Mouse (Mus musculus) ES-Bruce4 (cell line): Measurements from ENCODE around the gene Rai1. TPM values are rescaled to one million over a fixed set of nuclear protein-coding genes. Genes with fewer than 3 reads are reported as not detected.

Source experiments
- H3K27ac ChIP-seq: 2 replicates; pipeline ENCODE4 v1.5.1; 2012; ENCODE audit warnings: low read length, inconsistent platforms; ENCODE audit not compliant: insufficient read depth
- H3K27me3 ChIP-seq: 2 replicates; pipeline ENCODE4 v1.6.1; 2012; ENCODE audit warnings: mild to moderate bottlenecking, low read length, inconsistent platforms; ENCODE audit not compliant: control insufficient read depth, poor library complexity, insufficient read depth, severe bottlenecking
- H3K36me3 ChIP-seq: 2 replicates; pipeline ENCODE4 v1.6.1; 2012; ENCODE audit warnings: inconsistent platforms, mild to moderate bottlenecking, low read length, moderate library complexity; ENCODE audit not compliant: control insufficient read depth, poor library complexity, insufficient read depth, severe bottlenecking
- H3K4me1 ChIP-seq: one replicate; pipeline ENCODE4 v1.8.1; 2011; ENCODE audit warnings: low read length; ENCODE audit not compliant: control insufficient read depth, insufficient read depth
- H3K4me3 ChIP-seq: 2 replicates; pipeline ENCODE4 v1.5.1; 2011; ENCODE audit warnings: low read depth, mild to moderate bottlenecking, low read length
- H3K9ac ChIP-seq: 2 replicates; pipeline ENCODE4 v1.6.1; 2012; ENCODE audit warnings: low read depth, mild to moderate bottlenecking, inconsistent platforms; ENCODE audit not compliant: poor library complexity, severe bottlenecking
- H3K9me3 ChIP-seq: replicated peaks from 2 replicates; pipeline ENCODE4 v1.6.1; 2012; ENCODE audit warnings: mild to moderate bottlenecking, low read length, inconsistent platforms; ENCODE audit not compliant: control insufficient read depth, poor library complexity, insufficient read depth, severe bottlenecking
- CTCF ChIP-seq: IDR thresholded peaks from one replicate; pipeline ENCODE4 v1.8.1; 2011; ENCODE audit warnings: low read depth, low read length
- EP300 ChIP-seq: IDR thresholded peaks from 2 replicates; pipeline ENCODE4 v1.6.1; 2011; ENCODE audit warnings: low read depth, low read length; ENCODE audit not compliant: insufficient read depth
- POLR2A ChIP-seq: IDR thresholded peaks from one replicate; pipeline ENCODE4 v1.8.1; 2011; ENCODE audit warnings: low read length; ENCODE audit not compliant: insufficient read depth
- polyA plus RNA-seq: library from polyadenylated mRNA; stranded (reverse); fragments of >200 nt; gene quantifications from 2 replicates; pipeline ENCODE4 v1.2.4, GENCODE M21; 2011; ENCODE audit warnings: low read depth; ENCODE audit not compliant: missing spikeins, insufficient read depth, insufficient read length

Gene Rai1
- polyA plus RNA-seq, 1 experiment, result 21.9 TPM

DNA sequence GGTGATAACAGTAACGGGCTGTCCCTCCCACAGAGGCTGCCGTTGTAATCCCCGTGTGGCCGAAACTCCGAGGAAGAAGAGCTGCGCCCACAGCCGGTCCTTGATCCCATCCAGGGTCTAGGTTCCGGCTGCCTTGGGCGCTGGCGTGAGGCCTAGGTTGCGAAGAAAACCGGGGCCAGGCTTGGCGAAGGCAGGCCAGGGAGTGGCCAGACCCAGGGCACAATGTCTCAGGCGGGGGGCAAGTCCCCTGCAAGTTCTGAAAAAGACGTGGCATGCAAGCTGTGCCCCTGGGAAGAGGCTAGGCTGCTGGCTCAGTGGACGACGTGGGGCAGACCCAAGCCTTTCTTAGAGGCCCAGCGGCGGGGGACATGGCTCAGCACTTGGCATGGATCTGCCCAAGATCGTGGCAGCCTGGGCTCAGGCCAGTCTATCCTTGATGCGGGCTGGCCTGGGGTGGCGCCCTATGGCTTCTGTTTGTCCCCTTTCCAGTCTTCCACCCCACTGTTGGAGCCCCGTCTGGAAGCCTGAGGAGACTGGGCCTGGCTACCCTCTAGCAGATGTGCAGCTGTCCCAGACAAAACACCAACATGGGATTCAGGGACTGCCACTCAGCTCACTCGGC is 93.3 kb downstream of the Rai1 start:
- H3K4me3 ChIP-seq, result no peak overlapping the region
- no peaks in the 10 kb centered on the region for H3K9me3 ChIP-seq
- no peaks in the 10 kb centered on the region for H3K4me1 ChIP-seq
- H3K27me3 ChIP-seq, result no peaks in the 10 kb centered on the region
- H3K9ac ChIP-seq, result no peak overlapping the region
- H3K27ac ChIP-seq, result no peak overlapping the region
- peaks cover 23% of the 10 kb centered on the region for H3K36me3 ChIP-seq
- no peak for TF ChIP-seq EP300
- TF ChIP-seq POLR2A, result no peak
- TF ChIP-seq CTCF, result no peak

DNA sequence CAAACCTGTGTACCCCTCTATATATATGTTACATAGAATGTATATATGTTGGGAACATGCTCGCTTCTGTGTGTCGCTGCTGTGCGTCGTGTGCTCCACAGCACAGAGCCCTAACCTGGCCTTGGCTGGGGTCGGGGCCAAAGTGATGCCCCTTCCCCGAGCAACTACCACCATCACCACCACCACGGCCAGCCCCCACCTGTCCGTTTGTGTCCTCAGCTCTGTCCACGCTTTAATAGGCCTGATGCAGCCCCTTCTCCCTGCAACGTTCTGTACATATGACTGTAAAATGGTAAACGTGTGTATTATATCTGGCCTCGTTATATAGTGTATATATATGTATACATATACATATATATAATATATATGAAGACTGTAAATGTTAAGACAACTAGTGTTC is 93.8 kb downstream of the Rai1 start:
- Histone ChIP-seq H3K4me3 (no peak overlapping the region), H3K36me3 (peaks cover 28% of the 10 kb centered on the region), H3K4me1 (no peaks in the 10 kb centered on the region), H3K9me3 (no peaks in the 10 kb centered on the region), H3K9ac (no peak overlapping the region), H3K27me3 (no peaks in the 10 kb centered on the region), H3K27ac (no peak overlapping the region)
- TF ChIP-seq CTCF, result no peak
- TF ChIP-seq EP300, result no peak
- no peak for TF ChIP-seq POLR2A

DNA sequence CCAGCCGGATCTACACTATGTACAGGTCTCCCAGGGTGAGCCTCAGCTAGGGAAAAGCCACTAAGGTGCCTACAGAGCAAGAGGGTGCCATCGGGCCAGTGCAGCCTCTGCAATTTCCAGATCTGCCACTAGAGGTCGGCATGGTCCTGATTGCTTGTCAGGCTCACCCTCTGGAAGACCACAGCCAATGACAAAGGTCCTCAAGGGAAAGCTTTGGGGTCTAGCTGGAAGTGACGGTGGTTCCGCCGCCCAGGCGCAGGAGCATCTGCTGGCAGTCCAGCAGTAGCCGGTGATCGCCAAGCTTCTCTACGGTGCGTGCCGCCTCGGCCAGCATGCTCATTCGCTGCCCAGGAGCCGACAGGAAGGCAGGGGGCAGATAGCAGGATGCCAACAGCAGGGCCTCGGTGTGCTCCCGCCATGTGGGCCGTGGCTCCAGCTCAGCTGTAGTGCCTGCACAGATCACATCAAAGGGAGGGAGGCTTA is 94.9 kb downstream of the Rai1 start:
- H3K9ac ChIP-seq, result no peak overlapping the region
- TF ChIP-seq EP300 (no peak), CTCF (peak; percentile 98), POLR2A (no peak)
- peaks cover 36% of the 10 kb centered on the region for H3K36me3 ChIP-seq
- H3K4me1 ChIP-seq, result no peaks in the 10 kb centered on the region
- H3K4me3 ChIP-seq, result peak overlapping the region; percentile 22; the same call in 1 of the 2 replicates
- H3K27ac ChIP-seq, result no peak overlapping the region
- H3K9me3 ChIP-seq, result no peaks in the 10 kb centered on the region
- no peaks in the 10 kb centered on the region for H3K27me3 ChIP-seq

DNA sequence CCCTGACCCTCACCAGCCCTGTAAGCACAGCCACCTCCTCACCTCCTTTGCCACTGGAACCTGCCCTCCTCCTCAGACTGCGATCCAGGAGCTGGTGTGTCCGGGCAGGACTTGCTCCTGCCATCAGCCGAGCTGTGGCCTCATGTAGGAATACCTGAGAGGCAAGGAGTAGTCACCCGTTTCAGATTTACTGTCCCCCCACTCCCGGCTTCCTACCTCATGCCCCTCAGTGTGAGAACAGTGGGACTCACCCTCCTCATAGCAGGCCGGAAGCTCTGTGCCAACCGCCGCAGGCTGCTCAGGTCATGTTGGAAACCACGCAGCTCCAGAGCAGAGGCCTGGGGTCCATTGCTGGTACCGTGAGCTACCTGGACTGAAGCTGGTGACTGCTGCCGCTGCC is 95.6 kb downstream of the Rai1 start:
- Histone ChIP-seq H3K27ac (no peak overlapping the region), H3K36me3 (peaks cover 42% of the 10 kb centered on the region), H3K9me3 (no peaks in the 10 kb centered on the region), H3K4me3 (no peak overlapping the region), H3K9ac (no peak overlapping the region), H3K4me1 (no peaks in the 10 kb centered on the region), H3K27me3 (no peaks in the 10 kb centered on the region)
- TF ChIP-seq POLR2A, result no peak
- no peak for TF ChIP-seq EP300
- no peak for TF ChIP-seq CTCF

DNA sequence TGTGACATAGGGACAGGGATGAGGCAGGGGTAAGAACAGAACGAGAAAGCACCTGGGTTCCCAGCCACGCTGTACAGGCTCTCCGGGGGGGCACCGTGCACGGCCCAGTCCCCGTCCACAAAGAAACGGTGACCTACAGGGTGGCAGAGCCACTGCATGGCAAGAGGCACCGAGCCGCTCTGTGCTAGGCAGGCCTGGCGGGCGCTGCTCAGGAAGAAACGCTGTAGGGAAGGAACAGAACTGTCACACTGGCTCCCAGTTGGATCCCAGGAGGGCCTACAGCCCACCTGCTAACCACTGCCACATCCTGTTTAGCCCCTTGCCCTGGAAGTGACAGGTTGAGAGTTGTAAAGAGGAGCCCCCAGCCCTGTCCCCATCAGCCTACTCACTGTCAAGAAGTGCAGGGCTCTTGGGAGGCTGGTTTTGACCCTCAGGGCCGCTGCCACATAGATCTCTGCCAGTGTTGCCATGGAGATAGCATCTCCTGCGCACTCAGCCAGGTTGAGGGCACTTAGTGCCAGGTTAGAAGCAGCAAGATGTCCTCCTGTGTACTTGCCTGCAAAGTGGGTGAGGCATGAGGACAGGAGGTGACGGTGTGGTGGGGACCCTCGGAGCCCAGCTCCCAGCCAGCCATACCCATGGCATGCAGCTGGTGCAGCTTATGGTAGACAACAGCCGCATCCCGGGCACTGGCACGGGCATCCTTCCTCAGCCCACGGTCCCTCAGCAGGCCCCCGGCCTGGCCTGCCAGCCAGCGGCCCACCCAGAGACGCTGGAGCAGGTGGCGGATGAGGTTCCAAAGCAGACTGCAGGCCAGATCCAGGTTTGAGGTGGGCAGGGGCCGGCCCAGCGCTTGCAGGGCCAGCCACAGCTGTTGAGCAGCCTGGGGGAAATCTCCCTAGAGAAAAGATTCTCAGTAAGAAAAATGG is 98.2 kb downstream of the Rai1 start:
- Histone ChIP-seq H3K9ac (no peak overlapping the region), H3K4me3 (no peak overlapping the region), H3K9me3 (no peaks in the 10 kb centered on the region), H3K27ac (no peak overlapping the region), H3K36me3 (peaks cover 54% of the 10 kb centered on the region), H3K4me1 (peaks cover 2% of the 10 kb centered on the region), H3K27me3 (no peaks in the 10 kb centered on the region)
- no peak for TF ChIP-seq POLR2A
- no peak for TF ChIP-seq EP300
- TF ChIP-seq CTCF, result no peak

DNA sequence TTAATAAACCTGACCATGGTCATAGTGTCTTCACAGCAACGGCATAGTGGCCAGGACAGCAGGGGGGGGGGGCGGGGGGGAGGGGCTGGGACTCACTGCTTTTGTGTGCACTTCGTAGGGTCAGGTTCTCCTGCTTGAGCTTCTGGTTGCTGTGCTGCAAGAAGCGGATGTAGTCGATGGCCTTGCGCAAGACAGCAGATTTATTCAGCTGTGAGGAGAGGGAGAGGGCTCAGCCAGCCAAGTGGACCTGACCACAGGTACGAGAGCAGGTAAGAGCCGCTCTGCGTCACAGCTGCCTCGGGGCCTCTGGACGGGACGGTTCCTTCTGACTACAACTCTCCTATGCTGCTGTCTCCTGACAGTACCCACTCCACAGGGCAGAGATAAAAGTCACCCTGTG is 100.2 kb downstream of the Rai1 start:
- Histone ChIP-seq H3K27ac (no peak overlapping the region), H3K9ac (no peak overlapping the region), H3K9me3 (no peaks in the 10 kb centered on the region), H3K4me3 (no peak overlapping the region), H3K27me3 (no peaks in the 10 kb centered on the region), H3K36me3 (peaks cover 48% of the 10 kb centered on the region), H3K4me1 (peaks cover 2% of the 10 kb centered on the region)
- TF ChIP-seq EP300 (no peak), POLR2A (no peak), CTCF (no peak)
